Mouse (Mus musculus): ENCODE results near the gene Wdr5. TPM values are rescaled to one million over a fixed set of nuclear protein-coding genes. Genes with fewer than 3 reads are reported as not detected.

Wdr5 gene
- polyA plus RNA-seq, 1 experiment = 10.2 TPM

- H3K4me3 ChIP-seq (ENCODE audit: insufficient read depth, low read depth, low read length) = no peak overlapping the region
These were observed 69.6 kb downstream of the Wdr5 start for GRCm38 (mm10) chr2:27584546-27584945.

More at GRCm38 (mm10) chr2:27584546-27584945, 69.6 kb downstream of the Wdr5 start:
- Histone ChIP-seq H3K27ac (replicated peaks; ENCODE audit: low read depth, low read length) (no peak overlapping the region), H3K4me1 (ENCODE audit: control insufficient read depth, insufficient read depth, insufficient read length, low read length) (peaks cover 6% of the 10 kb centered on the region; the same call in 1 of the 2 replicates)

Other genes starting within 250 kb of the Wdr5 start
- gene Vav2, start 88.1 kb upstream of the Wdr5 start, polyA plus RNA-seq (2012; ENCODE audit: insufficient read depth, insufficient read length, missing spikeins) = 6.6 and 8.0 TPM in 2 replicates
- 0.79 TPM in 1 of 2 replicates, not detected in the other for gene Brd3os, start 72.8 kb upstream of the Wdr5 start, polyA plus RNA-seq (2012; ENCODE audit: insufficient read depth, insufficient read length, missing spikeins)
- 18.2 and 19.3 TPM in 2 replicates for gene Brd3, start 7.5 kb upstream of the Wdr5 start, polyA plus RNA-seq (2012; ENCODE audit: insufficient read depth, insufficient read length, missing spikeins)
- 23.1 and 24.1 TPM in 2 replicates for gene Rxra, start 161.3 kb downstream of the Wdr5 start, polyA plus RNA-seq (2012; ENCODE audit: insufficient read depth, insufficient read length, missing spikeins)

Data from brown adipose tissue, adult 24 weeks (tissue).